Mouse (Mus musculus) inflammation-experienced regulatory T-cells, adult 6 months (primary cell): ENCODE results near the gene Defb36. TPM values are rescaled to one million over a fixed set of nuclear protein-coding genes. Genes with fewer than 3 reads are reported as not detected.

Experiments used
- ATAC-seq: one replicate; pipeline ENCODE4 v1.8.0; 2017
- polyA plus RNA-seq, 3 experiments: library from polyadenylated mRNA; unstranded; fragments of 100-300 nt; shearing (Covaris generic); gene quantifications; one replicate each; pipeline ENCODE4 v1.2.1; 2017

The Defb36 gene
- polyA plus RNA-seq, 3 experiments from 2014 or later = not detected

GRCm38 (mm10) chr2:152622953-152623352, 18.8 kb downstream of the Defb36 start, which contains the start of gene Defb25:
Defb25 (minus strand) TSS chr2:152623053.
- no peak for ATAC-seq

DNA sequence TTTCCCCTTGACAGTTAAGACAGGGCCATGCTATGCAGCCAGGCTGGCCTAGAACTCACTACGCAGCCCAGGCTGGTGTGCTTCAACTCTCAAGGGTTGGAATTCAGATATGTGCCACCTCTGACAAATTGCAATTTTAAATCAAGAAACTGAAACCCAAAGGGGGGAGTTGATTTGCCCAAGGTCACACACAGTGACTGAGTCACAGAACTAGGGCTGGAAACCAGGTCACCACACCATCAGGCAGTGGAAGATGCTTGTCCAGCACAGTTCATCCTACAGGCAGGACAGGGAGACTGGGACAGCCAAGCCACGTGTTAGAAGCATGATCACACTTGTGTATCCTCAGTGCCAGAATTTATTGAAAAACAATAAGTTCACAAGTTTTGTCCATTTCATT, 20.4 kb downstream of the Defb36 start:
- no peak for ATAC-seq

- ATAC-seq = no peak
Measured at GRCm38 (mm10) chr2:152625256-152625655, 21.1 kb downstream of the Defb36 start.

DNA sequence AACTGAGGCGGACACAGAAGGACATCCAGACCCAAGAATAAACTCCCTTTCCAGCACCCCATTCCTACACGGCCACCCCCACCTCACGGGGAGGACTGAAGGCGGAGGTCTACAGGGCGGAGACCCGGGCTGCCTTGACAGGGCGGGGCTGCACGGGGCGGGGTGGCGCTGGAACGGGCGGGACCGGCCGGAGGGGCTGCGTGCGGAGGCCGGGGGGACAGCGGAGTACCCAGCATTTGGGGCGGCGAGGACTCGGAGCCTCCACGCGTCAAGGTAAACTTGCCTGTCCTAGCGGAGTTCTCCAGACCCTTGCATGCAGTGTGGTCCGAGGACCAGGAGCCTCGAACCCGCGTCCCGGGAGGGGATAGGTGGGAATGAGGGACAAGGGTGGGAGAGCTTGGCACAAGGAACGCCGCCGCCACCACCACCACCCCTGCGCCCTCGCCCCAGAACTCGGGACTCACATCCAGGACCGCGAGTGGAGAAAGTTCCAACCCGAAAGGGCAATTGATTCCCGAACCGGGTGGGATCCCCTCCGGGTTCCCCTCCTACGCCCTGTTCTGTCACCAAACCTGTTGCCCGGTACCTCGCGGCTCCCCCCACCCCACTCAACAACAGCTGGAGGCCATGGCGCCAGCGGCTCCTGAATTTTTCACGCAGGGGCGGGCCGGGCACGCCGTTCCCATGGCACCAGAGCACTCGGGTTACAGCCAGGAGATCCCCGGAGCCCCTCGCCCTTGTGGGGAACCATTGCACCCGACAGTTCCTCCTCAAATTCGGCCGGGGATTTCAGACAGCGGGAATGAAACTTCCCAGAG, 22.9 kb downstream of the Defb36 start, which contains the start of gene Rem1:
Gene Rem1 (plus strand): TSS at position 178 of the 818 bp plus-strand sequence.
- ATAC-seq = no peak

- no peak for ATAC-seq
Measured at GRCm38 (mm10) chr2:152628066-152628465, 23.9 kb downstream of the Defb36 start.

- no peak for ATAC-seq
Measured at GRCm38 (mm10) chr2:152629239-152629638, 25.1 kb downstream of the Defb36 start.

- ATAC-seq = no peak
Measured at GRCm38 (mm10) chr2:152629904-152630303, 25.8 kb downstream of the Defb36 start.

- no peak for ATAC-seq
Measured at GRCm38 (mm10) chr2:152633334-152633733, 29.2 kb downstream of the Defb36 start.

- no peak for ATAC-seq
Measured at GRCm38 (mm10) chr2:152634311-152634710, 30.2 kb downstream of the Defb36 start.

- no peak for ATAC-seq
Measured at GRCm38 (mm10) chr2:152636246-152637005, 32.3 kb downstream of the Defb36 start.

- ATAC-seq = no peak
Measured at GRCm38 (mm10) chr2:152637006-152637322, 32.8 kb downstream of the Defb36 start.

GRCm38 (mm10) chr2:152637381-152637780, 33.3 kb downstream of the Defb36 start:
- no peak for ATAC-seq

- ATAC-seq = no peak
Measured at GRCm38 (mm10) chr2:152638865-152639264, 34.7 kb downstream of the Defb36 start.

- no peak for ATAC-seq
Measured at GRCm38 (mm10) chr2:152639406-152640113, 35.4 kb downstream of the Defb36 start.

DNA sequence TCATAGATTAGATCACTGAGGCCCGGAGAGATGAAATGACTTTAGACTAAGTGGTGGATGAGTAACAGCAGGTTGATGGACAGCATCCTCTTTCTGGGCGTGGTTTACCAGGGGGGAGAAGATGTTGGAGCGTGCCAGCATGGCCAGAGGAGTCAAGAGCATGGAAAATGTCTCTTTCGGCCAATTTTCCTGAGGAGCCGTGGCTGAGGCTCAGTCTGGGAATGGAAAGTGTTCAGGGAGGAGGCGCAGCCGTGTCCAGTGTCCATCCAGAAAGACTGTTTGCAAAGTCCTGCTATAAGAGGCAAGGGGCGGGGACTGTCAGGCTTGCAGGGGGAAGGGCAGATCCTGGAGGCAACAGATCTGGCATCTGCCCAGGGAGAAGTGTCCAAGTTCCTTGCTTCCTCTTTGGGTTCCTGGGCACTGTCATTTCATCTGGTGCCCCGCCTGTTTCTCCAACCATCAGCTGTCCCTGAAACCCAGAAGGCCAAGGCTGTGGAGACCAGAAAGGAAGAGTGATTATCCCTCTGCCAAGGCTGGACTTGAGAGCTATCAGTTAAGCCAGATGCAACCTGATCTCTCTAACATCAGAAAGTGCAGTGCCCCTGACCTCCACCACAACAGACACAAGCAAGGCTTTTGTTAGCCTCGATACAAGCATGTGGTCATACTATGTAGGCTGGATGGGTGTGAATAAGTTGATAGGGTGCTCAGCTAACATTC, 48.9 kb downstream of the Defb36 start:
- ATAC-seq = no peak

DNA sequence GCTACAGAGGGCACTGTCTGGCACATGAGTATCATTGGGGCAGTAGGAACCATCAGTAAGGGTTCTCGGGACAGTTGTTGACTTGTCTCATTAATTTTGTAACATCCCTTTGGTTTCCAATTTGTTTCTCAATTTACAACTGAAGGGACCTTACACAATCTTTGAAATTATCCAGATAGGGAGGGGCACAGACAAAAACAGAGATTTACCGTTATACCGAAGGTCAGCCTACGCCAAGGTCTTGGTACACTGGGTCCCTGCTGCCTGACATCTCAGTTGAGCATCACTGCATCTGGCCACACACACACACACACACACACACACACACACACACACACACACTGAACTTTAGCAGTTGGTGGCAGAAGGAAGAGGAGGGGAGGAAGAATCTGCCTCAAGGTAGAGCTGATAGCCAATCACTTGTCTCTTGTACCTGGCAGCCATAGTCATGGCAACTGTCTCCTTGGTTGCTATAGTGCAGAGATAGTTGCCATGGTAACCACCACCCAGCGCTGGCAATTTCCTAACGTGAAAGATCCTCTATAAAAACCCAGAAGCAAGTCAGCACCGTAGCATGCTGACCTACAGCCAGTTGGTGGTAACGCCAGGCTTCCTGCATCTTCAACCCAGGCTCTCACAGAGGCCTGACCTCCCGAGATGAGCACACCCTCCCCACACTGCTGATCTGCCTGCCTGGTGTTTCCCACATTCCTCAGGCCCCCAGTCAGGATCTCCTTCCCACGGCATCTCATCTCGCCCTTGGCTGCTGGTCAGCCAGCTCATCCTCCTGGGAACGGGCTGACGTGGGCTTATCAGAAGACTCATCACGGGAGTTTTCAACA, 50.0 kb downstream of the Defb36 start:
- ATAC-seq = no peak

DNA sequence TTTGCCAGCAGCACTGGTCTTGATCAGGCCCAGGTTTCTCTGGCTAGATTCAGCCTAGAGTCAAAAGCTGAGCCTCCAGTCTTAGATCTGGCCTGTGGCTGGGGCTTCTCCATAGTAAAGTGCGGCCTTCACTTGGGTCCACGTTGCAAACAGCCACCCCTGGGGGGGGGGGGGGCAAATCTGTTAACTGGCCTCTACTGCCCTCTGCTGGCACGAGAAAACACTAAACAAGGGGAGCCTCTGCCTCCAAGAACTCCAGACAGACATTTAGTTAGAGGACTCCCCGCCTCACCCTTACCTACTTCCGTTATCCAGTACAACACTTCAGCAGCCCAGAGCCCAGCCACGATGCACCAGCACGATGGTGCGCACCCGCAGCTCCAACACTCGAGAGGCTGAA, 53.3 kb downstream of the Defb36 start:
- no peak for ATAC-seq

GRCm38 (mm10) chr2:152661163-152661562, 57.0 kb downstream of the Defb36 start:
- no peak for ATAC-seq
